Mouse (Mus musculus) lung, embryonic 15.5 days (tissue): ENCODE measurements around the gene Sox13. TPM values are rescaled to one million over a fixed set of nuclear protein-coding genes. Genes with fewer than 3 reads are reported as not detected.
"Not testable (repeated sequence)": the region's sequence is repeated elsewhere in the genome, so short reads cannot be mapped to it uniquely, and the experiment has no call there.

Experiments
- ATAC-seq: fragments of 200-750 bp; cut with Nextera tagmentation; 2 replicates; pipeline ENCODE4 v1.8.0; 2017; ENCODE audit warnings: moderate number of reproducible peaks, borderline replicate concordance; ENCODE audit not compliant: low FRiP score, low TSS enrichment; ENCODE audit errors: extremely low read depth
- H3K27ac ChIP-seq: fragments of 300-500 bp; sonication (generic); 2 replicates; pipeline ENCODE4 v1.5.1; 2015; ENCODE audit warnings: moderate library complexity, mild to moderate bottlenecking, inconsistent platforms
- H3K27me3 ChIP-seq: fragments of 300-500 bp; sonication (generic); 2 replicates; pipeline ENCODE4 v1.6.1; 2015; ENCODE audit warnings: inconsistent platforms
- H3K36me3 ChIP-seq: fragments of 300-500 bp; sonication (generic); 2 replicates; pipeline ENCODE4 v1.6.1; 2015; ENCODE audit warnings: inconsistent platforms
- H3K4me1 ChIP-seq: fragments of 300-500 bp; sonication (generic); 2 replicates; pipeline ENCODE4 v1.6.1; 2015; ENCODE audit warnings: inconsistent platforms
- H3K4me2 ChIP-seq: fragments of 300-500 bp; sonication (generic); 2 replicates; pipeline ENCODE4 v1.6.1; 2015; ENCODE audit warnings: inconsistent platforms, mild to moderate bottlenecking, moderate library complexity
- H3K4me3 ChIP-seq: fragments of 300-500 bp; sonication (generic); 2 replicates; pipeline ENCODE4 v1.5.1; 2015; ENCODE audit warnings: mild to moderate bottlenecking, inconsistent platforms
- H3K9ac ChIP-seq: fragments of 300-500 bp; sonication (generic); 2 replicates; pipeline ENCODE4 v1.6.1; 2015; ENCODE audit warnings: inconsistent platforms
- H3K9me3 ChIP-seq: fragments of 300-500 bp; sonication (generic); 2 replicates; pipeline ENCODE4 v1.6.1; 2016; ENCODE audit warnings: inconsistent platforms
- WGBS: fragments of 180-500 bp; shearing (Covaris S2); methylation state at CpG from one replicate; pipeline ENCODE4 v1.1.7; 2015; 5-methylcytosine and 5-hydroxymethylcytosine counted together
- polyA plus RNA-seq: library from polyadenylated mRNA; unstranded; fragments of >200 nt; fragmentation: Nextera tagmentation; extraction: Ambion mirVana; gene quantifications from 2 replicates; pipeline ENCODE4 v1.2.1, GENCODE M21; 2015

Sox13 gene
- polyA plus RNA-seq, 1 experiment from 2014 or later, result 9.0 TPM

DNA sequence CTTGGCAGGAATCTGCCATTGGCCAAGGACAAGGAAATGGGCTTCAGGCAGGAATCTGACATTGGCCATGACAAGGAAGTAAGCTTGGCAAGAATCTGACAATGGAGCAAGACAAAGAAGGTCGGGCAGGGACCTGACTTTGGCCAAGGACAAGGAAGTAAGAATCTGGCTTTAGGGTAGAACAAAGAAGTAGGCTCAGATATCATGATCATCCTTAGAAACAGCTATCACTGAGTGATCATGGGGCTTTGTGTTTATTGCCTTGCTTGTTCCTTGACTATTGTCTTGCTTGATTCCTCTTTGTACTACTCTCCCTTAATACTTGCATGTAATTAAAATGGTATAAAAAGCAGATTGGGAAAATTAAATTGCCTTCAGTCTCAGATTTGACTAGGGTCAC is 83.8 kb downstream of the Sox13 start:
- H3K27me3 ChIP-seq, H3K4me2 ChIP-seq, H3K9ac ChIP-seq, H3K4me3 ChIP-seq, ATAC-seq, H3K9me3 ChIP-seq, H3K36me3 ChIP-seq, H3K4me1 ChIP-seq, H3K27ac ChIP-seq: not testable (repeated sequence)
- WGBS, result 73% methylated on average over 1 of the region's 1 CpGs

DNA sequence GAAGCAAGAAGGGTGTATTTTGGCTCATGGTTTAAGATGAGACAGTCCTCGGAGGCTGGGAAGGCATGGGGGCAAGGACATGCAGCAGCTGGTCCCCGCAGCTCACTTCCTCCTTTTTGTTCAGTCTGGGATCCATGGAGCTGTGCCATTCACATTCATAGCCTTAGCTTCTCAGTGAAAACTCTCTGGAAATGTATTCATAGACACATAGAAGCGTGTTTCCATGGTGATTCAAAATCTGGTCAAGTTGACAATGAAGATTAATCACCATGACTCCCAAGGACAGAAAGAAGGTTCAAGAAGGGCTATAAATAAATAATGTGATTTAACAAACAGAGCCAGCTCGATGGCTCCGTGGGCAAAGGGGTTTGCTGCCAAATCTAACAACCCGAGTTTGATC is 90.2 kb downstream of the Sox13 start:
- H3K27ac ChIP-seq, result no peak overlapping the region
- no peaks in the 10 kb centered on the region for H3K36me3 ChIP-seq
- 73% methylated on average over 6 of the region's 6 CpGs for WGBS
- H3K4me1 ChIP-seq, result peaks cover 17% of the 10 kb centered on the region
- no peak for ATAC-seq
- H3K27me3 ChIP-seq, result peaks cover 7% of the 10 kb centered on the region; the same call in 1 of the 2 replicates
- no peak overlapping the region for H3K9ac ChIP-seq
- no peaks in the 10 kb centered on the region for H3K9me3 ChIP-seq
- no peak overlapping the region for H3K4me2 ChIP-seq
- H3K4me3 ChIP-seq, result no peak overlapping the region

DNA sequence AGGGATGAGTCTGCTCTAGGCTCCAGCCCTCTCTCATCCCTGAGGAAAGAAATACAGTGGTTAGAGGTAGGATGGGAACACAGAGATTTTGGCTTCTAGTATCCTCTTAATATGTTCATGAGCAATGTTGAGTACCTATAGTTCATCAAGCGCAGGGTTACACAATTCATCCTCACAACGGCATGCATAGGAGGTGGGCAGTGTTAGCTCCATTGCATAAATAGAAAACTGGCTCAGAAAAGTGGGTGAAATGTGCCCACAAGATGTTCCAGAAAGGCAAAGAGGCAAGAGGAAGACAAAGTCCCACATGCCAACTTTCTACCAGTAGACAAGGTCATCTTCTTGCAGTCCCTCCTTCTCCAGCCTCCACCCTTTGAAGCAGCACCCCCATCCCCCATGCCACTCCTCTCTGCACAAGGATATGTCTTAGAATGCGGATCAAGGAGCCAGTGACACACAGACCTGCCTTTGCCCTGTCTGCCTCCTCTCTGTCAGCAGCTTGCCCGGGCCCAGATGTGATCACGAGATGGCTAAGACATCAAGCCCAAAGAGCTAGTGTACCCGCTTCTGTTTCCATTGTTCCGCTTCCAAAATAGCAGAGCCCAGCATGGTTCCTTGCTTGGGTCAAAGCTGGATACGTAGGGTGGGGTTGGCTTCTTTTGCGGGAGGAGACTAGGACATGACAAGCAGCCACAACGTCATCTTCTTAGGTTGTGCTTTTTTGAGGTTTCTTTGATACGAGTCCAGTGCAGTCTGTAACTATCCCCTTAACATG is 91.3 kb downstream of the Sox13 start:
- WGBS, result 87% methylated on average over 11 of the region's 11 CpGs
- no peak overlapping the region for H3K9ac ChIP-seq
- ATAC-seq, result no peak

More for the DNA sequence above, 91.3 kb downstream of the Sox13 start:
- Histone ChIP-seq H3K9me3 (no peaks in the 10 kb centered on the region), H3K36me3 (no peaks in the 10 kb centered on the region), H3K4me1 (peaks cover 28% of the 10 kb centered on the region), H3K4me2 (no peak overlapping the region), H3K27me3 (peaks cover 7% of the 10 kb centered on the region; the same call in 1 of the 2 replicates), H3K4me3 (no peak overlapping the region), H3K27ac (no peak overlapping the region)

Other genes starting within 250 kb of the Sox13 start
- 0.16 TPM in 1 of 2 replicates, not detected in the other for gene Golt1a, start 114.6 kb downstream of the Sox13 start, polyA plus RNA-seq
- gene Kiss1, start 102.5 kb downstream of the Sox13 start, polyA plus RNA-seq, result 7.7 and 8.3 TPM in 2 replicates
- 1.5 TPM in 2 replicates for gene Ren1, start 73.9 kb downstream of the Sox13 start, polyA plus RNA-seq
- 2.7 and 3.0 TPM in 2 replicates for gene Etnk2, start 60.8 kb downstream of the Sox13 start, polyA plus RNA-seq
- 637 and 708 TPM in 2 replicates for gene Snrpe, start 185.9 kb upstream of the Sox13 start, polyA plus RNA-seq
- not detected in 2 replicates for gene Zbed6, start 236.5 kb upstream of the Sox13 start, polyA plus RNA-seq
- 5.4 TPM in 2 replicates for gene Gm38394, start 236.9 kb upstream of the Sox13 start, polyA plus RNA-seq